Mouse (Mus musculus): ENCODE results near the gene Pnkd. TPM values are rescaled to one million over a fixed set of nuclear protein-coding genes. Genes with fewer than 3 reads are reported as not detected.

Gene Pnkd
- total and polyA plus RNA-seq, 3 experiments = 27.7 to 186 (median 30.5) TPM

- ATAC-seq (ENCODE audit: extremely low read depth, insufficient number of reproducible peaks, low FRiP score, poor library complexity, severe bottlenecking) (no peak), DNase-seq (ENCODE audit: low spot score) (no peak)
- Histone ChIP-seq H3K36me3 (replicated peaks) (peaks cover 51% of the 10 kb centered on the region), H3K27me3 (ENCODE audit: insufficient read depth, low read length) (no peaks in the 10 kb centered on the region), H3K9me3 (replicated peaks) (no peaks in the 10 kb centered on the region), H3K4me1 (ENCODE audit: insufficient read depth, low read depth, low read length) (peaks cover 68% of the 10 kb centered on the region), H3K4me3 (ENCODE audit: low read depth, low read length) (peak overlapping the region; percentile 82; the same call in 1 of the 2 replicates)
- TF ChIP-seq POLR2AphosphoS5 (IDR thresholded peaks at IDR 0.05; ENCODE audit: insufficient replicate concordance, low read depth, low read length) (no peak), GATA2 (IDR thresholded peaks at IDR 0.05; ENCODE audit: borderline replicate concordance, low read depth, low read length) (no peak), CTCF (IDR thresholded peaks at IDR 0.05; ENCODE audit: low read depth, low read length) (no peak), GATA1 (IDR thresholded peaks at IDR 0.05; ENCODE audit: borderline replicate concordance, low read length) (no peak), TAL1 (conservative IDR thresholded peaks at IDR 0.05; ENCODE audit: low read depth, low read length) (no peak)
These were observed 45.1 kb upstream of the Pnkd start for GRCm38 (mm10) chr1:74239618-74240017.

GRCm38 (mm10) chr1:74240311-74240710 is 44.4 kb upstream of the Pnkd start:
- DNase-seq (ENCODE audit: low spot score) = no peak
- no peak for ATAC-seq (ENCODE audit: extremely low read depth, insufficient number of reproducible peaks, low FRiP score, poor library complexity, severe bottlenecking)
- H3K4me3 ChIP-seq (ENCODE audit: low read depth, low read length) = no peak overlapping the region; the same call in 1 of the 2 replicates
- H3K9me3 ChIP-seq (replicated peaks) = no peaks in the 10 kb centered on the region
- peaks cover 74% of the 10 kb centered on the region for H3K4me1 ChIP-seq (ENCODE audit: insufficient read depth, low read depth, low read length)
- H3K27me3 ChIP-seq (ENCODE audit: insufficient read depth, low read length) = no peaks in the 10 kb centered on the region
- TF ChIP-seq TAL1 (conservative IDR thresholded peaks at IDR 0.05; ENCODE audit: low read depth, low read length) (no peak), GATA2 (IDR thresholded peaks at IDR 0.05; ENCODE audit: borderline replicate concordance, low read depth, low read length) (no peak), GATA1 (IDR thresholded peaks at IDR 0.05; ENCODE audit: borderline replicate concordance, low read length) (no peak), CTCF (IDR thresholded peaks at IDR 0.05; ENCODE audit: low read depth, low read length) (no peak)
- H3K36me3 ChIP-seq (replicated peaks) = peaks cover 57% of the 10 kb centered on the region

GRCm38 (mm10) chr1:74240832-74241231 is 43.9 kb upstream of the Pnkd start:
- Histone ChIP-seq H3K9me3 (replicated peaks) (no peaks in the 10 kb centered on the region), H3K4me1 (ENCODE audit: insufficient read depth, low read depth, low read length) (peaks cover 76% of the 10 kb centered on the region), H3K4me3 (ENCODE audit: low read depth, low read length) (peak overlapping the region; percentile 21; the same call in 1 of the 2 replicates), H3K27me3 (ENCODE audit: insufficient read depth, low read length) (no peaks in the 10 kb centered on the region), H3K36me3 (replicated peaks) (peaks cover 63% of the 10 kb centered on the region)
- DNase-seq (ENCODE audit: low spot score) (no peak), ATAC-seq (ENCODE audit: extremely low read depth, insufficient number of reproducible peaks, low FRiP score, poor library complexity, severe bottlenecking) (no peak)
- TF ChIP-seq GATA1 (IDR thresholded peaks at IDR 0.05; ENCODE audit: borderline replicate concordance, low read length) = no peak
- no peak for TF ChIP-seq CTCF (IDR thresholded peaks at IDR 0.05; ENCODE audit: low read depth, low read length)
- no peak for TF ChIP-seq GATA2 (IDR thresholded peaks at IDR 0.05; ENCODE audit: borderline replicate concordance, low read depth, low read length)
- no peak for TF ChIP-seq POLR2AphosphoS5 (IDR thresholded peaks at IDR 0.05; ENCODE audit: insufficient replicate concordance, low read depth, low read length)
- TF ChIP-seq TAL1 (conservative IDR thresholded peaks at IDR 0.05; ENCODE audit: low read depth, low read length) = no peak

GRCm38 (mm10) chr1:74245525-74245924 is 39.2 kb upstream of the Pnkd start:
- H3K9me3 ChIP-seq (replicated peaks) = no peaks in the 10 kb centered on the region
- H3K4me3 ChIP-seq (ENCODE audit: low read depth, low read length) = no peak overlapping the region
- ATAC-seq (ENCODE audit: extremely low read depth, insufficient number of reproducible peaks, low FRiP score, poor library complexity, severe bottlenecking) (no peak), DNase-seq (ENCODE audit: low spot score) (no peak)
- TF ChIP-seq GATA1 (IDR thresholded peaks at IDR 0.05; ENCODE audit: borderline replicate concordance, low read length) (no peak), CTCF (IDR thresholded peaks at IDR 0.05; ENCODE audit: low read depth, low read length) (no peak), GATA2 (IDR thresholded peaks at IDR 0.05; ENCODE audit: borderline replicate concordance, low read depth, low read length) (no peak), TAL1 (conservative IDR thresholded peaks at IDR 0.05; ENCODE audit: low read depth, low read length) (no peak), POLR2AphosphoS5 (IDR thresholded peaks at IDR 0.05; ENCODE audit: insufficient replicate concordance, low read depth, low read length) (no peak)
- H3K4me1 ChIP-seq (ENCODE audit: insufficient read depth, low read depth, low read length) = peaks cover 66% of the 10 kb centered on the region
- no peaks in the 10 kb centered on the region for H3K27me3 ChIP-seq (ENCODE audit: insufficient read depth, low read length)
- peaks cover 90% of the 10 kb centered on the region for H3K36me3 ChIP-seq (replicated peaks)

- H3K9me3 ChIP-seq (replicated peaks) = no peaks in the 10 kb centered on the region
- H3K36me3 ChIP-seq (replicated peaks) = peaks cover 94% of the 10 kb centered on the region
- no peaks in the 10 kb centered on the region for H3K27me3 ChIP-seq (ENCODE audit: insufficient read depth, low read length)
- peak; percentile 34 for DNase-seq (ENCODE audit: low spot score)
- ATAC-seq (ENCODE audit: extremely low read depth, insufficient number of reproducible peaks, low FRiP score, poor library complexity, severe bottlenecking) = peak; percentile 69
- H3K4me3 ChIP-seq (ENCODE audit: low read depth, low read length) = no peak overlapping the region
- TF ChIP-seq GATA2 (IDR thresholded peaks at IDR 0.05; ENCODE audit: borderline replicate concordance, low read depth, low read length) (no peak), POLR2AphosphoS5 (IDR thresholded peaks at IDR 0.05; ENCODE audit: insufficient replicate concordance, low read depth, low read length) (no peak), GATA1 (IDR thresholded peaks at IDR 0.05; ENCODE audit: borderline replicate concordance, low read length) (no peak), CTCF (IDR thresholded peaks at IDR 0.05; ENCODE audit: low read depth, low read length) (no peak), TAL1 (conservative IDR thresholded peaks at IDR 0.05; ENCODE audit: low read depth, low read length) (no peak)
- peaks cover 37% of the 10 kb centered on the region for H3K4me1 ChIP-seq (ENCODE audit: insufficient read depth, low read depth, low read length)
These were observed 35.9 kb upstream of the Pnkd start for GRCm38 (mm10) chr1:74248799-74249198.

GRCm38 (mm10) chr1:74249331-74249980 is 35.3 kb upstream of the Pnkd start:
- peaks cover 94% of the 10 kb centered on the region for H3K36me3 ChIP-seq (replicated peaks)
- peaks cover 31% of the 10 kb centered on the region for H3K4me1 ChIP-seq (ENCODE audit: insufficient read depth, low read depth, low read length)
- DNase-seq (ENCODE audit: low spot score) (no peak), ATAC-seq (ENCODE audit: extremely low read depth, insufficient number of reproducible peaks, low FRiP score, poor library complexity, severe bottlenecking) (no peak)
- 0 out of 2 replicates have a peak overlapping the region, but pooled peaks have one; percentile 11 for H3K4me3 ChIP-seq (ENCODE audit: low read depth, low read length)
- no peaks in the 10 kb centered on the region for H3K9me3 ChIP-seq (replicated peaks)
- H3K27me3 ChIP-seq (ENCODE audit: insufficient read depth, low read length) = no peaks in the 10 kb centered on the region
- TF ChIP-seq GATA1 (IDR thresholded peaks at IDR 0.05; ENCODE audit: borderline replicate concordance, low read length) = no peak
- no peak for TF ChIP-seq TAL1 (conservative IDR thresholded peaks at IDR 0.05; ENCODE audit: low read depth, low read length)
- no peak for TF ChIP-seq CTCF (IDR thresholded peaks at IDR 0.05; ENCODE audit: low read depth, low read length)
- no peak for TF ChIP-seq GATA2 (IDR thresholded peaks at IDR 0.05; ENCODE audit: borderline replicate concordance, low read depth, low read length)
- no peak for TF ChIP-seq POLR2AphosphoS5 (IDR thresholded peaks at IDR 0.05; ENCODE audit: insufficient replicate concordance, low read depth, low read length)

All from G1E (cell line).